Mouse (Mus musculus): ENCODE results near the gene Fblim1.

GRCm38 (mm10) chr4:141540844-141541243 lies 65.1 kb downstream of the Fblim1 start:
- TF ChIP-seq CTCF (IDR thresholded peaks at IDR 0.05; ENCODE audit: low read depth) (no peak), EP300 (IDR thresholded peaks at IDR 0.05; ENCODE audit: low read depth) (peak; percentile 19; the same call in 1 of the 2 replicates)

Measured in liver, postnatal 0 days (tissue).